Mouse (Mus musculus) lung, postnatal 0 days (tissue): ENCODE measurements around the gene 1700125H20Rik. TPM values are rescaled to one million over a fixed set of nuclear protein-coding genes. Genes with fewer than 3 reads are reported as not detected.

Experiments
- ATAC-seq: fragments of 200-750 bp; cut with Nextera tagmentation; 2 replicates; pipeline ENCODE4 v1.8.0; 2017; ENCODE audit warnings: moderate library complexity
- DNase-seq: peaks from one replicate; pipeline ENCODE4 v3.0.0-alpha.2; 2016; ENCODE audit warnings: low spot score
- H3K27ac ChIP-seq: fragments of 300-500 bp; sonication (generic); 2 replicates; pipeline ENCODE4 v1.5.1; 2014; ENCODE audit warnings: antibody characterized with exemption, mild to moderate bottlenecking, low read length, mixed read lengths
- H3K27me3 ChIP-seq: fragments of 300-500 bp; sonication (generic); replicated peaks from 2 replicates; pipeline ENCODE4 v1.6.1; 2014; ENCODE audit warnings: low read length, mixed read lengths; ENCODE audit not compliant: insufficient read depth
- H3K36me3 ChIP-seq: fragments of 300-500 bp; sonication (generic); 2 replicates; pipeline ENCODE4 v1.6.1; 2014; ENCODE audit warnings: low read length, mixed read lengths; ENCODE audit not compliant: insufficient read depth
- H3K4me1 ChIP-seq: fragments of 300-500 bp; sonication (generic); 2 replicates; pipeline ENCODE4 v1.6.1; 2014; ENCODE audit warnings: antibody characterized with exemption, low read depth, low read length, mixed read lengths; ENCODE audit not compliant: insufficient read depth
- H3K4me2 ChIP-seq: fragments of 300-500 bp; sonication (generic); replicated peaks from 2 replicates; pipeline ENCODE4 v1.6.1; 2014; ENCODE audit warnings: low read depth, mild to moderate bottlenecking, low read length, moderate library complexity, mixed read lengths
- H3K4me3 ChIP-seq: fragments of 300-500 bp; sonication (generic); 2 replicates; pipeline ENCODE4 v1.5.1; 2014; ENCODE audit warnings: low read depth, low read length
- H3K9ac ChIP-seq: fragments of 300-500 bp; sonication (generic); replicated peaks from 2 replicates; pipeline ENCODE4 v1.6.1; 2014; ENCODE audit warnings: low read depth, mild to moderate bottlenecking
- H3K9me3 ChIP-seq: fragments of 300-500 bp; sonication (generic); 2 replicates; pipeline ENCODE4 v1.6.1; 2016; ENCODE audit warnings: low read length, mixed read lengths
- CTCF ChIP-seq: IDR thresholded peaks from 2 replicates; pipeline ENCODE4 v1.5.1; 2016; ENCODE audit warnings: antibody characterized with exemption, mild to moderate bottlenecking
- EP300 ChIP-seq: IDR thresholded peaks from 2 replicates; pipeline ENCODE4 v1.6.1; 2016; ENCODE audit warnings: antibody characterized with exemption, mild to moderate bottlenecking, control low read depth
- WGBS: fragments of 180-500 bp; shearing (Covaris S2); extraction: QIAGEN DNeasy Blood & Tissue Kit; methylation state at CpG from one replicate; pipeline ENCODE4 v1.1.7; 2014; 5-methylcytosine and 5-hydroxymethylcytosine counted together
- polyA plus RNA-seq: library from polyadenylated mRNA; unstranded; fragments of >200 nt; fragmentation: Nextera tagmentation; extraction: Ambion mirVana; gene quantifications from 2 replicates; pipeline ENCODE4 v1.2.1, GENCODE M21; 2015

Gene 1700125H20Rik
- polyA plus RNA-seq, 1 experiment from 2014 or later = 0.24 TPM

DNA sequence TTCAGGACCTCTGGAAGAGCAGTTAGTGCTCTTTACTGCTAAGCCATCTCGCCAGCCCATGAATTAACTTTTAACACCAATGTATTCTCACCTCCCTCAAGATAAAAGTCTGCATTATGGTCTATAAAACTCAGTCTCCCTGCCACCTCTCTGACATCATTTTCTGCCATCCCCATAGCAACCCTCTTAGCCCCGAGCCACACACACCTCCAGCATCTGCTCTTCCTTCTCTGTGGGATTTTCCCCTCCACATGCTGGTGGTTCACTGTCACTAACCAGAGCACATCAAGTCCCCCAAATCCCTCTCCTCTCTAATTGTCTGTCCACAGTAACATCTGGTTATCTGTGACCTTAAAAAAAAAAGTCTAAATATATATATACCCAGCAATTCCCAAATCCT lies 28.7 kb downstream of the 1700125H20Rik start:
- no peak overlapping the region for H3K27ac ChIP-seq
- peaks cover 68% of the 10 kb centered on the region; the same call in 1 of the 2 replicates for H3K36me3 ChIP-seq
- no peaks in the 10 kb centered on the region for H3K4me1 ChIP-seq
- H3K4me3 ChIP-seq = no peak overlapping the region
- ATAC-seq (no peak), DNase-seq (no peak)
- H3K9ac ChIP-seq = no peak overlapping the region
- TF ChIP-seq EP300 = no peak
- no peaks in the 10 kb centered on the region for H3K27me3 ChIP-seq
- H3K9me3 ChIP-seq = no peaks in the 10 kb centered on the region
- H3K4me2 ChIP-seq = no peak overlapping the region
- 90% methylated on average over 2 of the region's 2 CpGs for WGBS

GRCm38 (mm10) chr11:85206231-85206630 lies 36.0 kb downstream of the 1700125H20Rik start:
- no peak for DNase-seq
- peaks cover 30% of the 10 kb centered on the region; the same call in 1 of the 2 replicates for H3K36me3 ChIP-seq

DNA sequence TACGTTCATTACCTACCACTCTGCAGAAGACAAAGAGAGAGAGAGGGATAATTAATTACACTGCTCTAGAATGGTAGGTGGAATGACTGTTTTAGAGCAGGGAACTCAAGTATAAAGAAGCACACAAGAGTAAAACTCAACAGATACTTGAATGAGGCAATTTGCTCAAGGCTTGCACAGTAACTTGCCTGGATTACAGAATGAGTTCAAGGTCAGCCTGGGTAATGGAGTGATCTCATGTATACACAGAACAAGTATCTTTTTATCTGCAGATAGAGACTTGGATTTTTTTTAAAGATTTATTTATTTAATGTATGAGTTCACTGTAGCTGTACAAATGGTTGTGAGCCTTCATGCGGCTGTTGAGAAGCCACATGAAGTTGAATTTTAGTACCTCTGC lies 40.9 kb downstream of the 1700125H20Rik start:
- Histone ChIP-seq H3K4me1 (no peaks in the 10 kb centered on the region), H3K36me3 (peaks cover 14% of the 10 kb centered on the region; the same call in 1 of the 2 replicates), H3K9me3 (no peaks in the 10 kb centered on the region), H3K27me3 (no peaks in the 10 kb centered on the region), H3K27ac (no peak overlapping the region), H3K4me3 (no peak overlapping the region), H3K9ac (no peak overlapping the region), H3K4me2 (no peak overlapping the region)
- TF ChIP-seq EP300 (no peak), CTCF (no peak)
- DNase-seq = no peak
- no peak for ATAC-seq
- 77% methylated on average over 2 of the region's 2 CpGs for WGBS

More at GRCm38 (mm10) chr11:85206231-85206630, 36.0 kb downstream of the 1700125H20Rik start:
- TF ChIP-seq CTCF (no peak), EP300 (no peak)
- Histone ChIP-seq H3K27ac (no peak overlapping the region), H3K4me3 (no peak overlapping the region), H3K27me3 (no peaks in the 10 kb centered on the region), H3K9ac (no peak overlapping the region), H3K4me1 (no peaks in the 10 kb centered on the region), H3K9me3 (no peaks in the 10 kb centered on the region), H3K4me2 (no peak overlapping the region)
- no peak for ATAC-seq

DNA sequence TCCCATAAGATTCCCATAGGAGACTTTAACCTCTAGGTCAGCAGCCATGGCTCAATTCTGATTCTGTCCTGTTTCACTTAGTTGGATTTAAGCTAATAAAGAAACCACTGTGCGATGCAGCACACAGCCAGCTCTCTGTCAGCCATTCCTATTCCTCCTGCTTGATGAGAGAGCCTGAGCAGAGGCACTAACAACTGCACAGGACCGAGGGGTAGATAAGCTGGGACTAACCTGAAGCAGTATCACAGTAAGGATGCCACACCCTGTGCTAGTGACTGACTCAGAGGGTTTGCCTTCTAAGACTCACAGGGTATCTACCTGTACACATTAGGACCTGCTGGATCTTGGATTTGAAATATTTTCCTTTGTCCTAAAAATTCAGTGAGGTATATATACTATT lies 43.0 kb downstream of the 1700125H20Rik start:
- H3K9me3 ChIP-seq = no peaks in the 10 kb centered on the region
- no peak overlapping the region for H3K27ac ChIP-seq
- ATAC-seq (no peak), DNase-seq (no peak)
- H3K4me1 ChIP-seq = no peaks in the 10 kb centered on the region
- H3K36me3 ChIP-seq = peaks cover 14% of the 10 kb centered on the region; the same call in 1 of the 2 replicates
- no peak overlapping the region for H3K9ac ChIP-seq
- no peak overlapping the region for H3K4me3 ChIP-seq
- TF ChIP-seq CTCF = no peak
- TF ChIP-seq EP300 = no peak
- H3K27me3 ChIP-seq = no peaks in the 10 kb centered on the region
- 92% methylated on average over 2 of the region's 2 CpGs for WGBS
- H3K4me2 ChIP-seq = no peak overlapping the region

DNA sequence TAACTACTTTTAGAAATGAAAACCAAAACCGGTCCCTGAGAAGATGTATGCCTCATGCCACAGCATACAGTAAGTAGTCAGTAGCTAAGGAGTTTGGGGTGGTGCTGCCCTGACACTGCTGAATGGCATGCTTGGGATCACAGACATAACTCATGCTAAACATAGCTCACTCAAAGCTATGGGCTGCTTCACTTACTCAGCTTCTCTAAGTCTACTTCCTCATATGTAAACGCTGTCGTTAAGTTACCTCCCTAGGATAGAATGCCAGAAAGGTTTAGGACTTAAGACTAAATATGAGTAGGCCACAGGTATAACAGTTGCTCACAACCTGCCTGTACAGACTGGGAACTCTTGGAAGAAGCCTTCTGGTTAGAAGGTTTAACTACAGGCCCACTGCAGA lies 44.5 kb downstream of the 1700125H20Rik start:
- H3K9ac ChIP-seq = no peak overlapping the region
- TF ChIP-seq EP300 (no peak), CTCF (no peak)
- ATAC-seq = no peak
- H3K4me3 ChIP-seq = no peak overlapping the region
- no peaks in the 10 kb centered on the region for H3K27me3 ChIP-seq
- no peaks in the 10 kb centered on the region for H3K9me3 ChIP-seq
- DNase-seq = no peak
- H3K4me1 ChIP-seq = no peaks in the 10 kb centered on the region
- 81% methylated on average over 3 of the region's 3 CpGs for WGBS
- peaks cover 10% of the 10 kb centered on the region; the same call in 1 of the 2 replicates for H3K36me3 ChIP-seq
- H3K4me2 ChIP-seq = no peak overlapping the region
- H3K27ac ChIP-seq = no peak overlapping the region

- H3K27me3 ChIP-seq = no peaks in the 10 kb centered on the region
- H3K9me3 ChIP-seq = no peaks in the 10 kb centered on the region
- no peak for DNase-seq
- H3K4me2 ChIP-seq = no peak overlapping the region
- H3K4me3 ChIP-seq = no peak overlapping the region
- 88% methylated on average over 3 of the region's 3 CpGs for WGBS
- H3K4me1 ChIP-seq = no peaks in the 10 kb centered on the region
- H3K36me3 ChIP-seq = peaks cover 3% of the 10 kb centered on the region; the same call in 1 of the 2 replicates
- H3K9ac ChIP-seq = no peak overlapping the region
- TF ChIP-seq CTCF (no peak), EP300 (no peak)
- no peak for ATAC-seq
- H3K27ac ChIP-seq = no peak overlapping the region
Measured at GRCm38 (mm10) chr11:85219014-85219413, 48.8 kb downstream of the 1700125H20Rik start.

- no peak overlapping the region for H3K4me3 ChIP-seq
- WGBS = 96% methylated on average over 6 of the region's 6 CpGs
Measured at GRCm38 (mm10) chr11:85222561-85222960, 52.4 kb downstream of the 1700125H20Rik start.

More at GRCm38 (mm10) chr11:85222561-85222960, 52.4 kb downstream of the 1700125H20Rik start:
- no peak overlapping the region for H3K9ac ChIP-seq
- no peak overlapping the region for H3K27ac ChIP-seq
- no peak overlapping the region for H3K4me2 ChIP-seq
- DNase-seq = no peak
- H3K9me3 ChIP-seq = no peaks in the 10 kb centered on the region
- H3K4me1 ChIP-seq = no peaks in the 10 kb centered on the region
- no peak for ATAC-seq
- no peaks in the 10 kb centered on the region for H3K36me3 ChIP-seq
- TF ChIP-seq EP300 (no peak), CTCF (no peak)
- no peaks in the 10 kb centered on the region for H3K27me3 ChIP-seq
